Mouse (Mus musculus) adrenal gland, adult (tissue): ENCODE results near the gene Slc22a1.
A peak's percentile ranks its signal among the peaks of the same experiment; 100 is the strongest.
"Not testable (repeated sequence)": the region's sequence is repeated elsewhere in the genome, so short reads cannot be mapped to it uniquely, and the experiment has no call there.

Experiments used
- DNase-seq, 2 experiments: peaks; one replicate each; pipeline ENCODE4 v3.0.0; 2022 to 2023; ENCODE audit warnings: low spot score in 1 of 2; ENCODE audit not compliant: inconsistent age in 2 of 2

Slc22a1 gene

DNA sequence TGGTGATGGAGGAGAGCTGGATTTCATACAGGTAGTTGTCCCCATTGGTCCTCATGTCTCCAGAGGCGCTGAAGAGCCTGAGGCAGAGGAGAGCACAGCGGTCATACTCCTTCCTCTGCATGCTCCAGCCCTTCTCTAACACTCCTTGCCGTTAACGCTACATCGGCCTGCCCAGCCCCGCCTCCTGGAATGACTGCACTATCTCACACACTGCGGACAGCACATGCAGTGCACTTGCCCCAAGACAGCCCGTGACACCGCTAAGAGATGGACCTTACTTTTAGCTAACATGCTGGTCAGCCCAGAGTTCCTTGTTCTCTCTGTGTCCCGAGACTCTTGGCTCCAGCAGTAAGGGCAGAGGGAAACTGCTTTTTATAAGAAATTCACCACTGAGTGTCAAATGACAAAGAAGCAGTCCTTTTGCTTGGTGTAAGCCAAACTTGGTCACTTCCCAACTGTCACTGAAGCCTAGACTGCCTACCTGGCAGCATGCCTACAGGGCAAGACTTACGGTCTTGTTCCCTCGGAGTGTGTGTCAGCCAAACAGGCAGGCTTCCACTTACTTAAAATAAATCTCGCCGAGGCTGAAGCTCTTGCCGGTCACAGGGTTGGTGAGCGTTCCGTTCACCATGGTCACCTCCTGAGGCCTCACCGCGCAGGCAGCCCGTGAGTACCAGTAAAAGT, 12.9 kb upstream of the Slc22a1 start:
- DNase-seq, result peak; percentile 61 to 79

DNA sequence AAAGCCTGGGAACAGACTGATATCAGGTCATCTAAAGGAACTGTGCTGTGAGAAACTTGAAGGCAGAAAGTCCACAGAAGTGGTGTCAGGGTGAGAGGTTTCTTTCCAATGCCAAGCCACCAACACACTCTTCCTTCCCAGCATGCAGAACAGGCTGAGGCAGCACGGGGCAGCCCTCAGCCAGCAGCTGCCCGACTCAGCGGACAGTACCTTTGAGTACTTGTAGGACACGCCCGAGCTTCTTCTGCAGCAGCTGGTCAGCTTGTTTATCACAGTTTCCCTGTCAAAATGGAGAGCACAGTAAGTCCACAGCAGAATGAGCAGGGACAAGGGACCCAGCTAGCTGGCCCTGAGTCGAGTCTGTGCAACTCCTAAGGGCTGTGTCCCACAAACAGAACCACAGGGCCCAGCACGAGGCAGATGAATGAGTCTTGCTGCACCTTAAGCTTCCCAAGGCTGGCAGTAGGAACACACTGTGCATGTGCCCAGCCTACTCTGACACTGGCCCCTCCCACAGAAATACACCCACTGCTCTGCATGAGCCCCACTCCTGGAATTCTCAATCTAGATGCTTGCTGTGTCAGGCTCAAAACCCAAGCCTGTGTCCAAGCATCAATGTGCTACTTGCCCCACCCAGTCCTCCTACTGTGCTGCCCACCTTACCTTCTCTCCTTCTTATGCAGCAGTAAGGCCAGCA, 9.4 kb upstream of the Slc22a1 start:
- no peak for DNase-seq

DNA sequence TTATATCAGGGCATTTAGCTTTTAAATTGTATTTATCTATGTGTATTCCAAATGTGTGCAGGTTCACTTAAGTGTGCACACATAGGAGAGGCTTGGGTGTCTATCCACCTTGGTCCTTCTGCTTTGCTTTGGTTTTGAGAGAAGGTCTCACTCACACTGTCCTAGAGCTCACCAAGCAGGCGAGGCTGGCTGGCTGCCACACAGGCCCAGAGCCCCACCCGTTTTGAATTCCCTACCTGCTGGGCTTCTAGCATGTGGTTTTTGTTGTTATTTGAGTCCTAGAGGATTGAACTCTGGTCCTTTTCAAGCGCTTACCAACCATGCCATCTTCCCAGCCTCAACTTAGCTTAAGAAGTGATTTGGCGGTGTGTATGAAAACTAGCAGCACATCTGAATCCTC, 8.8 kb upstream of the Slc22a1 start:
- no peak for DNase-seq

DNA sequence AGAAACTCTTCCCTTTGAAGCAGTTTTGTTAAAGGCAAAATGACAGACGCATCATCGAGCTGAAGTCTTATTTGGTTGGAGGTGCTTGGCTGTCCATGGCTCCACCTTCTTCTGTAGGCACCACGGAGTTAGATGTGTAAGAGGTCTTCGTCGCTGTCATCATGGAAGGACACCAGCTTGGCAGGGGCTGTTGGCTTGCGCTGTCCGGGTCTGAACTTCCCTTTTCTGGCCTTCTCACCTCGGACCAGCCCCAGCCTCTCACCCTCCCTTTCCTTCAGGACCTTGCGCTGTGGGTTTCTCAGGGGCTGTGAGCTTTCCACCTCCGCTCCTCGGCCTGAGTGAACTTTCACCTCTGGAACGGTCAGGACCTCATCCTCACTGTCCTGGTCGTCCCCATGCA, 8.0 kb upstream of the Slc22a1 start:
- no peak for DNase-seq

DNA sequence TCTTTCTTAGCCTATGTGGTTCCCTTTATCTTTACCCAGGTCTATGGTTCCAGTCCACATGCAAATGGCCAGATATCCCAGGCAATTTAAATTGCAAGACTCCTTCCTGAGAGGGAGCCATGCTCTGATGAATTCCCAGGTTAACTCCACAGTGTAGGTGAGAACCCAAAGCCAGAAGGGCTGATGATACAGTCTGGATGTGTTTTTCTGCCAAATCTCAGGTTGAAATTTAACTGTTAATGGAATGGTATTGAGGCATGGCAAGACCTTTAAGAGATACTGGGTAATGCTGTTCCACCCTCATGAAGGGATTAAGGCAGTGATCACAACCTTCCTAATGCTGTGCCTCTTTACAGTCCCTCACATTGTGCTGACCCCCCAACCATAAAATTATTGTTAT, 2.6 kb upstream of the Slc22a1 start:
- no peak for DNase-seq

DNA sequence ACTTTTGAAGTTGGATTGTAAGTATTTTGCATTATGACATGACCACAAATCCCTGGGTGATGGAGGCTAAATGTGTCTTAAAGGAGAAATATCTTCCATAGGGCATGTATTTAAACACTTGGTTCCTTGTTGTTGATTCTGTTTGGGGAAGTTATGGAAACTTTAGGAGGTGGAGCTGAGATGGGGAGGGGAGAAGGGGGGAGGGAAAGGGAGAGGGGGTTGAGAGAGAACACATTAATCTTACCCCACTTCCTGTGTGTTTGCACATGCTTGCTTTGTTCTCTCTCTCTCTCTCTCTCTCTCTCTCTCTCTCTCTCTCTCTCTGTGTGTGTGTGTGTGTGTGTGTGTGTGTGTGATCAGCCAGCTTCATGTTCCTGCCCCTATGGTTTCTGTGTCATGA, 1.5 kb upstream of the Slc22a1 start:
- DNase-seq, result no peak

DNA sequence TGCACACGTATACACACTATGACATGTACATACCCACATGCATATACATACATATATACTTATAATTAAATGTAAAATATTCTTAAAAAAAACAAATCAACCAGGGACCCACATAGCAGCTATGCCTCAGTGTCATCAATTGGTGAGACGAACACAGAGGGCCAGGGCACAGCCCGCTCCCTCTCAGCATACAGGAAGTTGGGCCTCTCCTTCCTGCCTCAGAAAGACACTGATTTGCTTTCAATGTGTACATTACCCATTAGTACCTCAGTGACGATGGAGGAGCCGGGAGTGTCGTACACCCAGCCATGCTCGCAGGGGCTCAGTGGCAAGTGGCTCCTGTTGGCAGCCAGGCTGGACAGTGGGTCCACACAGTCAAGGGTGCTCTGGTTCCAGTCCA, 649 bp downstream of the Slc22a1 start:
- DNase-seq, result not testable (repeated sequence)

DNA sequence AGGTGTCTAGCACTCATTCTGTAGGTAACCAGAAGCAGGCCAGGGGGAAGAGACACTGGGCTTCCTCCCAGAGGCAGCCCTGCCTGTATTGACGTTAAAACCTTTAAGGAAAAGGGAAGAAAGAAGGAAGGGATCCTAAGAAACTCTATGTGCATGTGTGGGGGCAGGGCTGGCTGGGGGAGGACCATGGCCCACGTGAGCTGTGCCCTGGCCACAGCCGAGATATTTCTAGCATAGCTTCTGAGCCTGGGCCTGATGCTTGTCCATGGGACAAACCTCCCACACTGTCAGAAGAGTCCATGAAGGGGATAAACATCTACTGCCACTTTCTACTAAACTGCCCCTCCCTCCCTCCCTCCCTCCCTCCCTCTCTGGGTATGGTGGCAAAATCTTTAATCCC, 1.8 kb downstream of the Slc22a1 start:
- DNase-seq, result no peak

DNA sequence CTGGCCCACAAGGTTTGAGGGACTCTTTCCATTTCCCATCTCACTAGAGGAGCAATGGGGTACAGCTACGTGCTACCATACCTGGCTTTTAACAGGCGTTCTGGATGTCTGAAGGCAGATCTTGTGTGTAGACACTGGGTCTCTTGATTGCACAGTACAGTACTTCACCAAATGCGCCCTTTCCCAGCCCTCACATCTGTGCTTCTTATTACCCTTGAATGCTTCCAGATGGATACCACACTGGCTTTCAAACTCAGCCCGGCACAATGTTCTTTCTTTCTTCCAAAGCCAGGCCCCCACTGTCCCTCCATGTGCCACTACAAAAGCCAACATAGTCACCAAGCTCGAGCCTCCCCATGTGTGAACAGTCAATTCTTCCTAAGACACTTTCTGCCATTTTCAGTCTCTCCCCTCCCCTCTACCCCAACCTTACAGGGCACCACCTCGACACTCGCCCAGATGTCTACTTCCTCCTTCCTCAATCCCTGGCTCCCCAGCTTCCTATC, 3.3 kb downstream of the Slc22a1 start:
- DNase-seq, result no peak

DNA sequence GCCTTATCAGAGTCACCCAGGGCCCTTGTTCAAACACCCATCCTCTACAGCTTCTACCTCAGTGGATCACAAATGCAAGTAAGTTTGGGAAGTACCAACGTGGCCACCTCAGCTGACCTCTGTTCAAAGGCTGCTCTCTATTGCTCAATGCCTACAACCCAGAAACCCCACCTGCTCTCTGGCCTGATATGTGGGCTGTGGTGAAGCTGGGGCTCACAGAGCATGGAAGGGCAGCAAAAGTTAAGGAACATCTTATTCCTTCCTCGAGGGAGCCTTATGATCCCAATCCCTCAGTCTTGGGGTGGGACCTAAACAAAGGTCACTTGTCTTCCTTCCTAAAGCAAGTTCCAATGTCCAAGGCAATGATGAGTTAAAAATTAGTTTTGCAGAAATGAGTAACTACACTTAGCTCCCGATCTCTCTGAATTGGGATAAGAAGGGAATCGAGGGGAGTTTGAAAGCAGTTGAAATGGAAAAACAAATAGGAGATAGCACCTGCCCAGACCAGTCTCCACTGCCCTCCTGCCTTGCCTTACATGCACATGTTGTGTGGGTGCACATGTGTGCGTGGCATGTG, 4.5 kb downstream of the Slc22a1 start:
- no peak for DNase-seq

DNA sequence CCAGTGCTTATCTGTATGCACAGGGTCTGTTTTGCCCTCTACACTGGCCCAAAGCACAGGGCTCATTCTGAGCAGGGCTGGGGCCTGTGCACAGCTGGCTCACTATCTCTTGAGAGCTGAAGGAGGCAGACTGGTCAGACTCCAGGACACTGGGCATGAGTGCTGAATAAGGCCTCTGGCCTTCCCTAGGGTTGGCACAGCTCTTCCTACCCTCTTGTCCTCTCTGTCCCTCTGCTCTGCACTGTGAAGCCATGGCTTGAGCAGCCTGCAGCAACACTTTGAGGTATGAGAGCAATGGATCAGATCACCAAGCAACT, 6.3 kb downstream of the Slc22a1 start:
- no peak for DNase-seq

DNA sequence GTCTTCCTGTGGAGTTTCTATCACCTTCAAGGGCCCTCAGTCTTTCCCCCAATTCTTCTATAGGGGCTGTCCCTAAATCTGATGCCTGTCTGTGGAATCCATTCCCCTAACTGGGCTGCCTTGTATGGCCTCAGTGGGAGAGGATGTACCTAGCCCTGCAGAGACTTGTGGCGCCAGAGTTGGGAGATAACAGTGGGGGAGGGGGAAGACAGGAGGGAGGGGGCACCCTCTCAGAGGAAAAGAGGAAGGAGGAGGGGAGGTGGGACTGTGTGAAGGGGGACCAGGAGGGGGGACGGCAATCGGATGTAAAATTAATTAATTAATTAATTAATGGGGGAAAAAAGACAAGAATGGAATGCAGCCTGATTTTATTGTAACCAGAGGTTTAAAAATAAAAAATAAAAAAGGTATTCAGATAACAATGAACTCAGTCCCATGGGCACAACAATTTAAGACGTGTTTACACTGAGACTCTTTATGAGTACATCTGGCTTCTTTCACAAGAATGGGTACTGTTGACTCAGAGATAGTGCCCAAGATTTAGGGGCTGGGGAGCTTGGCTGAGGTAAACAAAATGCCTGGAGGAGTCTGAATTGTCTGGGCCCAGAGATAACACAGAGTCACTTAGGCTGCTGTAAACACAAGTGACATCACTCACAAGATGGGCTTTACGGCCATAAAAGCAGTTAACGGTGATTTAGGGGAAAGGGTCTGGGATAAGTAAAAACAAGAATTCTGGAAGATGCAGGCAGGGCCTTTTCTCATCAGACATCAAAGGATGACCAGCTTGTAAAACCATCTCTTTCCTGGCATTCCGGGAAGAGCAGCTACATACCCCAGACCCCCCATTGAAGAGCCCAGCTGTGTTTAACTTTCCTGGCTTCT, 6.9 kb downstream of the Slc22a1 start:
- DNase-seq, result no peak

DNA sequence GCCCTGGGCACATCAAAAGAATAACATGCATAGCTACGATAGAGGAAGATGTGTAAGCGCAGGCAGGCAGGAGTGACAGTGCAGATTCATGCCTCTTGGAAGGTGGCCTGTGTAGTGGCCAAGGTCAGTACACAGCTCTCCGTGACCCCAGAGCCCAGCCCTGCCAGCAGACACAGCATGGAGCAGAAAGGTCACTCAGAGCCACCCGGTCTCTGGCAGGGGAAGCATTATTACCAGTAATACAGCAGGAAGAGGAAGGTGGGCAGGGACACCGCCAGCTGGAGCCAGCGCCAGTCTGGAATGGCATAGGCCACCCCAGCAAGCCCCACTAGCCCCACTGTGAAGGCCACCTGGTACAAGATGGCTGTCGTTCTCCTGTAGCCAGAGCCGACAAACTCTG, 11.5 kb downstream of the Slc22a1 start:
- DNase-seq, result peak; percentile 73 to 80

DNA sequence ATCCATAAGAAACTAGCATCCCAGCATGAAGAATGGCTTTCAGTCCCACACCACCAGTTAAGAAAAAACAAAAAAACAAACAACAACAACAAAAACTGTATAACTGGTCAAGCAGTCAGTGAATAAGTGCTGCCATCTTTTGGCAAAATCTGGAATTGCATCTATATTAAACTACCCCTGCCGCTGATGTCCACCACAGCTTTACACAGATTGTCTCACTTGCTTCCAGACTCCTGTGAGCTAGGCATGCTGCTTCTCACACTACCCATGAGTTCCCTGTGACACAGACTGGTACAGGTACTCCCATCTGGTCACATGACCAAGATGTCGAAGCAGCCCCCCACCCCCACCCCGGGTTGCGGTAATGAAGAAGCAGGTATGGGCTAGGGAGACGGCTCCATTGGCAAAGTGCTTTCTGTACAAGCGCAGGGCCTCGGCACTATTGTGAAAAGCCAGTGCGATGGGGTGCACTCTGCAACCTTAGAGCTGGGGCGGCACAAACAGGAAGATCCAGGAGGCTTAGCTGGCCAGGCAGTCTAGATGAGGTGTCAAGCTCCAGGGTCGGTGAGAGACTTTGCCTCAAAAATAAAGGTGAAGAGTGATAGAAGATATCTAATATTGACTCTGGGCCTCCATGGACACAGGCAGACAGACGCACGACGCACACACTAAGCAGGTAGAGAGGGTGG, 14.9 kb downstream of the Slc22a1 start:
- peak in 1 of 2 experiments; percentile 82 for DNase-seq

DNA sequence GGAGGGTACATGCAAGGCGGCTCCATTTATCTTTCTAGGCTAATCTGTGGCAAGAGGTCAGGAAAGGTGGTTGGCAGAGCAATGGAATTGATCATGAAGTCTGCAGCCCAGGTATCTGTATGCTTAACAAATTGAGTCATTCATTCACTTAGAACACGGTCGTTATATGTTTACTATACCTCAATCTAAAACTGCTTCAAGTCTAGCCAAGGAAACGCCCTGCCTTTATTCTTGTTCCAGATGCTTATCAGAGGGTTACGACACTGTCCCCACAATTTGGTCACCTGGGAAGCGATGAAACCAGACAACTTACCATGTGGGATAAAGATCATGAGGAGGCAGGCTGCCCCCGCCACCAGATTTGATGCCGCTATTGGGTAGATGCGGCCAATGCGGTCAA, 16.4 kb downstream of the Slc22a1 start:
- no peak for DNase-seq

DNA sequence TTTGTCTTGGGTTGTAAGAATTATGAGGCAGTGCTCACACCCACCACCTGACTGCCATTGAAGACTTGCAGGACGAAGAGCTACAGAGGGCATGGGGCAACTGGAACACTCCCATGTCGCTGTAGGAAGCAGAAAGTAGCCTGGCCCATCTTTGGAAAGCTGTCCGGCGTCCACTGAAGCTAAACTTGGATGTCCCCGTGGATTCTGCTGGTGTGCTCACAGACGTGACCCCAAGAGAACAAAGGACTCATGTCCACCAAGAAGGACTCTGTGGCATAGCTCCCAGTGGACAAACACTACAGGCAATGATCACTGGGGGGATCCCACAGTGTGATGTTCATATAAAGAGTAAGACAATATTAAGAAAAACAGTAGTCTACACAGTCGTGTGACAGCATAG, 16.8 kb downstream of the Slc22a1 start:
- DNase-seq, result no peak

DNA sequence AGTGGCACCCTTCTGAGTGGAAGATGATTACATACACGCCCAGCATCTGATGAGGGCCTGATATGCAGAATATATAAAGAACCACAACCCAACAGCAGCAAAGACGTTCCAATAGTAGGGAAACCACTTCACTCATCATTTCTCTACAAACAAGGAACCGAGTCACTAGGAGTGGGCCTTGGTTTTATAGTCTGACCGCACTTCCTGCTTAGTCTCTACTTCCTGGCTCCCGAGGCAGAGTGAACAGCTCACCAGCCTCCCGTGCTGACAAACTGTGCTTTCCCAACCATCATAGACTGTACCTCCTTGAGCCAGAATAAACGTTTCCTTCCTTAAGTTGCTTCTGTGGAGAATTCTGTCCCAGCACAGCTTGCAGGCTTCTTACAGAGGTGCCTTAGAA, 19.8 kb downstream of the Slc22a1 start:
- no peak for DNase-seq

DNA sequence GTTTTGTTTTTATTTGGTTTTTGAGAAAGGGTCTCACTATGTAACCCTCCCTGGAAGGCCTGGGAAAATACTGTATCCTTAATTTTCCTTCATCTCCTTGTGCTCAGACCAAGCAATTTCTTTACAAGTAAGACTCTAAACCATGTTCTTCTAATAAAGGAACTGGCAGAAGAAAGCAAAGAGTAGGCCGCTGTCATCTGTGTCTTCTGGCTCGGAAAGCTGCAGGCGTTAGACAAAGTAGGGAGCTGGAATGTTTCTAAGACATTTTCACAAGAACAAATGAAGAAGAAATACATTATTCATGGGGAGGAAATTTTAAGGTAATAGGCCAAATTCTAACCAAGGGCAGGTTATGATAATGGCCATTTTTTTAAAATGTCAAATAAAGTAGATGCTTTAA, 21.6 kb downstream of the Slc22a1 start:
- DNase-seq, result no peak

DNA sequence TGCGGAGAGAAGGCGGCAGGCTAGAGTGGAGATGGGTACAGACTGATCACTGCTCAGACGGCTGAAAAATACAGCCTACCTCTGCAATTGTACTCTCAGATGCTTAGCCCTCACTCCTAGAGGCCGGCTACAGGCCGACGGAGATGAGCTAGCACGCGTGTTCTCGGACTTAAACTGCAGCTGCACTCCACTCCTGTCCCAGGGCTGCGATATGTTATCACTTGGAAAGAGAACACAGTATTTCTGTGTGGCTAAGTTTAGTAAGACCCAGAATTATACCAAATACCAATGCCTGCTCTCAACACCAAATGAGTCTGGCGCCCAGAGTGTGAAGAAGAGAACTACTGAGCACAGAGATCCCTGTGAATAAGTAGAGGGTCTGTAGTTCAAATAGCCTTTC, 23.0 kb downstream of the Slc22a1 start:
- no peak for DNase-seq

DNA sequence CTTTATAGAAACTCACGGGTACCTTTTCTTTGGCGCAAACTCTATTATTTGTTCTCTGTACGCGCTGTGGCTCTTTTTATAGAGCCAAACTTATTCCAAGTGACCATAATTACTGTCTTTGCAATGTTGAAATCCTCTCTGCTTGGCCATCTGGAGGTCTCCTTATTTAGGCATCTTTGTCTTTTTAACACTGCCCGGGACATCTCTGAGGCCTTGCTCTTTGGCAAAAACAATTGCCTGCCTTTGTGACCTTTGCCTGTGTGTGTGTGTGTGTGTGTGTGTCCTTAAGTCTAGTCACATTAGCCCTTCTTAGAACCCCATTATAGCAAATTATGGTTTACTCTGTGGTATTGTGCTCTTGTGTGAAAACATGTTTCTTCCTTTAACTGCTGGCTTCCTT, 30.2 kb downstream of the Slc22a1 start:
- DNase-seq, result no peak

DNA sequence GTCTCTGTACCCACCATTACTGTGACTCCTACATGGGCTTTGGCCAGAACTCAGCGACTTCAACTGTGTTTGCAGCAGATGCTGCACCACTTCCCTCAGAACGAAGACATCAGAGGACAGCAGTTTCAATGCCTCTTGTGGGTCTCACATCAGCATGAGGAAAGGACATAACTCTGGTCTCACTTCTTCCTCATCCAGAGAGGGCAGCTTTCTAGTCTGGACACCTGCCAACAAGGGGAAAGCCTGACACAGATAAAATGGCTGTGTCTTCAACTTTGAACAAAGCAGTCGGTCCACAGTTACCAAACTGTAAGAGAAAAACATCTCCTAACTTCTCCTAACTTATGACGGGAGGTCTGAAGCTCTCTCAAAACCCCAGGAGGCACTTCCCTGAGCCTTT, 34.5 kb downstream of the Slc22a1 start:
- DNase-seq, result no peak
